Mouse (Mus musculus): ENCODE measurements around the gene Abca14. TPM values are rescaled to one million over a fixed set of nuclear protein-coding genes. Genes with fewer than 3 reads are reported as not detected.

Abca14 gene
- not detected for total RNA-seq (2021)
- long read RNA-seq: 0 reads

DNA sequence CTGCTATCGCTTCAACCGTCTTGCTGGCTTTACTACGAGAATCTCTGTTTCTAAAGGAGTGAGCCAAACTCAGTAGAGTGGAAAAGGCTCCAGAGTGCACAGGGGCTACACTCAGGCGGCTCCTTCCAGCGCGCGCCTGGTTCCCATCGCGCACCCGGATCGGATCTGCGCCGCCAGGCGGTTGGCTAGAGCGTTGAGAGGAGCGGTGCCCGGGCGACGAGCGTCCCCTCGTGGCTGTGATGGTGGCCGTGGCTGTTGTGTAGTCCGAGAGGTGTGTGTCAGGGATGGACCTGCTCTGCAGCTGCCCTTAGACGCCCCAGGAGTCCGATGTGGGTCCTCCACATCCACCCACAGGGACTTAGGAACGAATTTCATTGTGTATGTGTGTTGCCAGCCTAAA is at the start of gene Abca14:
Gene Abca14, plus strand, starts transcription at position 173 of the 400 bp plus-strand sequence.
- DNase-seq (ENCODE audit: low spot score in 2 of 2): peak; percentile 94

- no peak for DNase-seq (ENCODE audit: low spot score in 2 of 2)
Observed at GRCm38 (mm10) chr7:120156841-120157409, 46.8 kb upstream of the Abca14 start.

DNA sequence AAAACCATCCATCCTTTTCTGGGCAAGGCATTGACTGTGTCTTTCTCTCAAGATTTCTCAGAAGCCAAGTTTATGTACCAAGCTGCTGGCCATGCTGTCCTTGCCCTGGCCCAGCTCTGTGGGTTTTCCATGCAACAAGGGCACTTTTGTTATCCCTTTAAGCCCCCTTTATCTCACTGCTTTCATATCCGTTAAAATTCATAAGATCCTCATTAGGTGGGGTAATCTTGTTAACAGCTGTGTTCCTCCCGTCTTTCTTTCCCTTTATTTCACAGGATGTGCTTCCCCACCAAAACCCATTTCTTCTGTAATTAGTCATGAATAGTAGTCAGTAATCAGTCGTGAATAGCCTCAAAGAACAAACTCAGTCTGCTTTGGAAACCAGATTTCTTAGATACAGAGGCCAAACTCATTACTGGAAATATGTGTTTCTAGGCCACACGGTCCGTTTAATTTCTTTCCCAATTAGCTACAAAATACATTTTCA is 46.1 kb upstream of the Abca14 start:
- no peak for DNase-seq (ENCODE audit: low spot score in 2 of 2)

DNA sequence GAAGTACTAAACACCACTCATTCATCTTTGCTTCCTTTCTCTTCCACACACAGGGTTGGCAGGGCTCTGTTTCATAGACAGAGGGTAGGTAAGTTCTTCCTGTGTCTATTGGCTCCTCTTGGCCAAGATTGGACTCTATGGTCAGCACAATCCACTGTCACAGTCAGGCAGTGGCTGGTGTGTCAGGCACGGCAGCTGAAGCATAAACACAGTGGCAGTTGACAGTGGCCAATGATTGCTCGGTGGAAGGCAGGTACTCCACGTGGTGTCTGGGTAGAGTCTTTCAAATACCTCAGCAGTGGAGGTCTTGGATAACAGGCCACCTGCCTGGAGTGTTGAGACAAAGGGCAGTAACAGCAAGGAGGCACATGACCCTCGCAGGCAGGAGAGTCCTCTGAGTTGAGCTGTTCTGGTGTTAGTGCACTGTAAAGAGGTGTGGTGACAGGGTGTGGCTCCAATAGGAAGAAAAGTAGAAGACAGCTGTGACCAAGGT is 45.6 kb upstream of the Abca14 start:
- no peak for DNase-seq (ENCODE audit: low spot score in 2 of 2)

GRCm38 (mm10) chr7:120163581-120164251 is 40.0 kb upstream of the Abca14 start:
- no peak for DNase-seq (ENCODE audit: low spot score in 2 of 2)

- DNase-seq (ENCODE audit: low spot score in 2 of 2): no peak
Observed at GRCm38 (mm10) chr7:120172188-120172700, 31.5 kb upstream of the Abca14 start.

DNA sequence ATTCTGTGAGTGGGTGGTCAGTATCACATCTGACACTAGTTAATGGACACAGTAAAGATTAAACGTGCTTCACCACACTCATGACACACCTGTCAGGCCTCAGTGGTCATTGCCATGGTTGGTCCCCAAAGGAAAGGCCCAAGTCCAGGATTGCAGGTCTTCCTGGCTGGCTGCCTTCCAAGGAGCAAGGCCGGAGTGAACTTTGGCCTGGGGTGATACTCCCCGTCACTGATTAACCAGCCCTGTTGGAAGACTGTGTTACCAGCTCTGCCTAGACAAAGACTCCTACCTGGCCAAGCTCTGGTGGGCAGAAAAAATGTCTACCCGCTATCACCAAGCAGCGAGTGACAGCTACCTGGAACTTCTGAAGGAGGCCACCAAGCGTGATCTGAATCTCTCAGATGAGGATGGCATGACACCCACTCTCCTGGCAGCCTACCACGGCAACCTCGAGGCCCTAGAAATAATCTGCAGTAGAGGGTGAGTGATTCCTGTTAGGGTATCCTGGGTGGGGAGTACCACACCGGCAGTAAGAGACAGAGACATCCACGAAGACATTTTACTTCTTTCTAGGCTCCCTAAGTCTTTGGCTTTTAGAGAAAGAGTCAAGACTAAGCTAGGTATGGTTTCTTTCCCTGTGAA is 30.0 kb upstream of the Abca14 start, which contains the start of gene Anks4b:
Gene Anks4b, plus strand, starts transcription at position 256 of the 642 bp plus-strand sequence.
- DNase-seq (ENCODE audit: low spot score in 2 of 2): no peak

- no peak for DNase-seq (ENCODE audit: low spot score in 2 of 2)
Observed at GRCm38 (mm10) chr7:120174723-120175504, 28.8 kb upstream of the Abca14 start.

- no peak for DNase-seq (ENCODE audit: low spot score in 2 of 2)
Observed at GRCm38 (mm10) chr7:120177611-120178010, 26.1 kb upstream of the Abca14 start.

- DNase-seq (ENCODE audit: low spot score in 2 of 2): no peak
Observed at GRCm38 (mm10) chr7:120178935-120179334, 24.8 kb upstream of the Abca14 start.

DNA sequence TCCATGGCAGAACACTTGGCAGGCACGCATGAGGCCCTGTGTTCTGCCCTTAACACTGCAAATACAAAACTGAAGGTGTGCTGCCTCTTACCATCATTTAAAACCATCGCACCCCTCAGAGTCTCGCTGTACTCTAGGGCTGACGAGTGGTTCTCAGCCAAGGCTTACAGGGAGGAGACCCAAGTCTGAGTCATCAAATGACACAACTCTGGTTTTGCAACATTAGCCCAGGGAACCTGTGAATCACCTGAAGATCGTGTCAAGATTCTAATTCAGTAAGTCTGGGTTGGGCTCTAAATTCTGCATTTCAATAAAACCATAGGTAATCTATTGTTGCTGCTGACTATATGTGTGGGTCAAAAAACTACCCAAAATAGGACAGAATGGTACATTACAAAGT is 23.2 kb upstream of the Abca14 start:
- no peak for DNase-seq (ENCODE audit: low spot score in 2 of 2)

GRCm38 (mm10) chr7:120181401-120182230 is 22.1 kb upstream of the Abca14 start:
- no peak for DNase-seq (ENCODE audit: low spot score in 2 of 2)

DNA sequence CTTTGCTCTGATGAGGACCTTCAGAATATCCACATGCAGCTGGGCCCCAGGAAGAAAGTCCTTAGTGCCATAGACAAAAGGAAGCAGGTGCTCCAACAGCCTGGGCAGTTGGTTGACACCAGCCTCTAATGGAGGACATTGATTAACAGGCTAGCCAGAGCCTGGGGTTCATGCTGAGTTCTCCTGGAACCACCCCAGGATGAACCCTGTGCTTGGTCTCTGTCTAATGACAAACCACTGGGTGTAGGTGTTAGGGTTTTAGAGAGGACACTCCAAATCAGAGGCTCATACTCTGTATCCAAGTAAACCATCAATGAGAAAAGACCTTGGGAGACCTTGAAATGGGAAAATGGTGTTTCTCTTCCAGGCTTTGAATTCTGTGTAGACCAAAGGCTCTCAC is 20.9 kb upstream of the Abca14 start:
- no peak for DNase-seq (ENCODE audit: low spot score in 2 of 2)

GRCm38 (mm10) chr7:120188946-120189345 is 14.8 kb upstream of the Abca14 start:
- DNase-seq (ENCODE audit: low spot score in 2 of 2): no peak

DNA sequence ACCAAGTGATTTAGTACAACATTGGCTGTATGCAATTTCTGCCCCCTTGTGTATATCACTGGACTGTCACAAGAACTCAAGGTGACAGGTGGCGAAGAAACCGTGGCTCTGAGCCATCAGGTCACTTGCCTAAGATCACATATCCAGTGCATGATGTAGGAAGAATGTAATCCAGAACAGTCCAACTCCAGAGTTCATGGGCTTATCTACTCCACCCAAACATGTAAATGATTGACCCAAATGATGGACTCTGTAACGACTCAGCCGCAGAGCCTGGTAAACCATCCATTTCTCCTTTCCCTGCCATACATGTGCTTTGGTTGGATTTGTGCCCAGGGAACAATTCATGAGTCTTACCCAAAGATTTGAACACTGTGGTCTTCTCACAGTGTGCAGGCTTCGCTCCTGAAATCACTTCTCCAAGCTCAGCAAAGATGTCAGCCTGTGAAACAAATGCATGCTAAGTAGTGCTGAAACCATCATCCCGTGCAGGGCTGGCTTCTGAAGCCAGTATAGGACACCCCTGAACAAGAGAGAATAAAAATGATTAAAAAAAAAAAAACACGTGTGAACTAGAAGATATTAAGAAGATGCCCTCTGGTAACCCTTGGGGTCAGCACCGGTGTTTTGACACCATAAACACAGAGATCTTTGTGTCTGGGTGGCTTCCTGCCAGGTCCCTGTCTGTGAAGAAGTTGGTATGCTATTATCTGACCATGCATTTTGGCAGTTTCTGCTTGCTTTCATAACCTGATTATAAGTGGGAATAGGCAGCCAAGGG is 14.2 kb upstream of the Abca14 start:
- DNase-seq (ENCODE audit: low spot score in 2 of 2): no peak

DNA sequence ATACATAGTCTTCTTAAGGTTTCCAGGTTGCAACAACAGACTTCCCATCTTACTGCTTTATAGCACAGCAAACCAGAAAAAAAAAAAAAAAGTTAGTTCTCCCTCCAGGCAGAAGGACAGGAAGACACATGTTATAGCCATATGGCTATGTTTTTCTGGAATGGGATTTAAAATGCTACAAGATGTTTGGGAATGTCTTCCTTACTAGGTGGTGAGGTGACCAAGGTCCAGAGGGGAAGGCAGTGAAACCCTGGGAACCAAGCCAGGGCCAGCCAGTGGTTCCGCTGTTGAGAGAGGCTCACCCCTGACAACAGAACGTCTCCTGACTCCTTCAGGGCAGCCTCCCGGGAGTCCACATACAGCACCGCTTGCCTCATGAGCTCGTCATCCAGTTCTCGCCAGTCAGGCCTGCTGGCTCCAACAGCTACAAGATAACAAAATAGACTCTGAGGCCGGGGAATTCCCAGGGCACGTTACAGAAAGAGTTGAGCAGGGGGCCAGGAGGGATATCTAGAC is 13.6 kb upstream of the Abca14 start:
- no peak for DNase-seq (ENCODE audit: low spot score in 2 of 2)

DNA sequence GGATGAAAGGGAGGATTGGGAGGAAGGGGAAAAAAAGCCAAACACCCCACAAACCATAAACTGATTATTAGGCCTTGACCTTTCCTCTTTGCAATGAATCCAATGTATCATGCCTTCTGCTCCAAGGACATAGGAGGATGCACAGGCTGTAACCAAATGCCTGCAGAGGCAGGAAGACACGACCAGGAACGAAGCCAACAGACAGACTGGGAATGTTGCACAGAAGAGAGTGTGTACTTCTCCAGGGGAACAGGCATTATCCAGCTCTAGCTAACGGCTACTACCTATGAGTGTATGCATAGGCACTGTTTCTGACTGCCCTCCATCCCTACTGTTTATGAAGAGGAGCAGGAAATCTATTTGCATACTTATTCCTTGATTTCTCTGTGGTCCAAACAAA is 11.6 kb upstream of the Abca14 start:
- DNase-seq (ENCODE audit: low spot score in 2 of 2): peak in 1 of 2 experiments; percentile 23

GRCm38 (mm10) chr7:120192816-120193215 is 10.9 kb upstream of the Abca14 start:
- no peak for DNase-seq (ENCODE audit: low spot score in 2 of 2)

- DNase-seq (ENCODE audit: low spot score in 2 of 2): no peak
Observed at GRCm38 (mm10) chr7:120195207-120195606, 8.6 kb upstream of the Abca14 start.

All from layer of hippocampus, postnatal 10 days (tissue).